Mouse (Mus musculus): ENCODE measurements at regions not wholly inside any gene's neighbourhood (a gene's known extent, or its start where the extent isn't known, plus 50 kb on each side); places are given as distances from the start of the nearest gene placed in this dataset.

DNA sequence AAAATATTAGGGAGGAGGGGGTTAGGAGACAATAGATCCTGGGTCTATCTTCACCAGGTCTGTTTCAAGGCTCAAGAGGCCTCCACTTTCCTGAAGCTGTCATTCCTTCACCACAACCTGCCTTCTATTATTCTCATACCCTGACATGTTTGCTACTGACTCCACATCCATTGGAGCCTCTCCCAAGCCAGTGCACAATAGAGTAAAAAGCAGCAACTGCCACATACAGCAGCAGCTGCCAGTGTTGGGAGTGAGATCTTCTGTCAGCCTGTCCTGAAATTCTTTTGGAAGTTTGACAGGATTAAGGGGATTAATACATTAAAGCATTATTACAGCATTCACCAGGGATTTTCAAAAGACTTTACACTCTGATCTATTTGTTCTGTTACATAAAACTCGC lies 441.8 kb downstream of the Cdk5rap2 start:
- DNase-seq (ENCODE audit: extremely low read depth), result no peak
- H3K27ac ChIP-seq (ENCODE audit: insufficient read depth, low read depth), result no peak overlapping the region
- no peaks in the 10 kb centered on the region for H3K36me3 ChIP-seq (replicated peaks in 1 of 2; ENCODE audit: control insufficient read depth in 1 of 2, insufficient read depth in 1 of 2, low read length in 1 of 2)
- H3K4me2 ChIP-seq (ENCODE audit: insufficient read depth, low read depth, poor library complexity, severe bottlenecking), result no peak overlapping the region
- no peaks in the 10 kb centered on the region for H3K27me3 ChIP-seq (replicated peaks)
- H3K79me2 ChIP-seq (replicated peaks; ENCODE audit: control insufficient read depth, extremely low read depth, insufficient read depth, poor library complexity, severe bottlenecking), result no peaks in the 10 kb centered on the region
- no peak overlapping the region for H3K4me3 ChIP-seq (replicated peaks in 1 of 3; ENCODE audit: low read depth in 2 of 3, low read length in 2 of 3, poor library complexity in 1 of 3)
- peaks cover 18% of the 10 kb centered on the region for H3K9me3 ChIP-seq (replicated peaks; ENCODE audit: low read length)
- no peaks in the 10 kb centered on the region for H3K4me1 ChIP-seq (ENCODE audit: control insufficient read depth in 1 of 2, insufficient read depth in 2 of 2)
- in situ Hi-C loops (cut with MboI; ENCODE audit: low pct_ligation_motif_present, low pct_unique_long_range_greater_than_20kb, low sequenced_read_pairs), result no loop called here
- dilution Hi-C loops (cut with MboI; ENCODE audit: extremely low pct_ligation_motif_present, extremely low pct_unique_long_range_greater_than_20kb, low sequenced_read_pairs), result no loop called here
- no peak overlapping the region for H3K9ac ChIP-seq (ENCODE audit: insufficient read depth, low read depth)
- TF ChIP-seq MEF2A (IDR thresholded peaks at IDR 0.05; ENCODE audit: borderline replicate concordance, low read depth, low read length) (no peak), MAX (IDR thresholded peaks at IDR 0.05; ENCODE audit: low read length) (no peak), KAT2A (IDR thresholded peaks at IDR 0.05; ENCODE audit: insufficient replicate concordance, low read length) (no peak), CTCF (conservative IDR thresholded peaks at IDR 0.05 in 1 of 2, IDR thresholded peaks at IDR 0.05 in 1 of 2; ENCODE audit: low read depth in 2 of 2, low read length in 2 of 2) (no peak), RCOR1 (conservative IDR thresholded peaks at IDR 0.05; ENCODE audit: low read depth, low read length) (no peak), NRF1 (IDR thresholded peaks at IDR 0.05; ENCODE audit: low read depth, low read length) (no peak), GABPA (IDR thresholded peaks at IDR 0.05; ENCODE audit: insufficient replicate concordance, low read depth, low read length) (no peak), NELFE (IDR thresholded peaks at IDR 0.05; ENCODE audit: low read depth, low read length) (no peak), MYC (IDR thresholded peaks at IDR 0.05; ENCODE audit: low read depth, low read length) (no peak)

All from CH12.LX (cell line).